Mouse (Mus musculus) forebrain, embryonic 10.5 days (tissue): ENCODE data around the gene Vmn1r217. TPM values are rescaled to one million over a fixed set of nuclear protein-coding genes. Genes with fewer than 3 reads are reported as not detected.

Experiments
- polyA plus RNA-seq: library from polyadenylated mRNA; unstranded; fragments of >200 nt; fragmentation: Nextera tagmentation; extraction: Ambion mirVana; gene quantifications from 2 replicates; pipeline ENCODE4 v1.2.1, GENCODE M21; 2016

The Vmn1r217 gene
- polyA plus RNA-seq, 1 experiment from 2014 or later = not detected

Other genes with a start within 250 kb of the Vmn1r217 start
- gene Vmn1r212, start 234.0 kb downstream of the Vmn1r217 start, polyA plus RNA-seq = not detected in 2 replicates
- not detected in 2 replicates for gene Vmn1r213, start 110.6 kb downstream of the Vmn1r217 start, polyA plus RNA-seq
- gene Vmn1r214, start 87.8 kb downstream of the Vmn1r217 start, polyA plus RNA-seq = not detected in 2 replicates
- gene Vmn1r215, start 50.2 kb downstream of the Vmn1r217 start, polyA plus RNA-seq = not detected in 2 replicates
- not detected in 2 replicates for gene Vmn1r218, start 14.9 kb upstream of the Vmn1r217 start, polyA plus RNA-seq
- gene Vmn1r219, start 41.1 kb upstream of the Vmn1r217 start, polyA plus RNA-seq = 0.02 and 0.04 TPM in 2 replicates
- not detected in 2 replicates for gene Vmn1r220, start 69.7 kb upstream of the Vmn1r217 start, polyA plus RNA-seq
- gene Vmn1r221, start 95.9 kb upstream of the Vmn1r217 start, polyA plus RNA-seq = not detected in 2 replicates
- not detected in 2 replicates for gene Vmn1r222, start 117.7 kb upstream of the Vmn1r217 start, polyA plus RNA-seq
- gene Vmn1r223, start 128.9 kb upstream of the Vmn1r217 start, polyA plus RNA-seq = not detected in 2 replicates